Mouse (Mus musculus): ENCODE results near the gene Ffar1.
"Not testable (repeated sequence)": the region's sequence is repeated elsewhere in the genome, so short reads cannot be mapped to it uniquely, and the experiment has no call there.

Ffar1 gene

GRCm38 (mm10) chr7:30847386-30847785 lies 14.0 kb downstream of the Ffar1 start:
- DNase-seq: peak; percentile 26

GRCm38 (mm10) chr7:30846505-30847053 lies 14.8 kb downstream of the Ffar1 start:
- no peak for DNase-seq

- DNase-seq: no peak
Measured at GRCm38 (mm10) chr7:30844676-30845297, 16.6 kb downstream of the Ffar1 start.

- no peak for DNase-seq
Measured at GRCm38 (mm10) chr7:30842092-30842491, 19.3 kb downstream of the Ffar1 start.

- DNase-seq: no peak
Measured at GRCm38 (mm10) chr7:30841379-30841778, 20.0 kb downstream of the Ffar1 start.

GRCm38 (mm10) chr7:30840306-30840705 lies 21.1 kb downstream of the Ffar1 start:
- no peak for DNase-seq

- DNase-seq: no peak
Measured at GRCm38 (mm10) chr7:30837277-30837676, 24.1 kb downstream of the Ffar1 start.

GRCm38 (mm10) chr7:30832684-30833083 lies 28.7 kb downstream of the Ffar1 start:
- not testable (repeated sequence) for DNase-seq

- no peak for DNase-seq
Measured at GRCm38 (mm10) chr7:30832261-30832660, 29.1 kb downstream of the Ffar1 start.

GRCm38 (mm10) chr7:30829428-30829827 lies 31.9 kb downstream of the Ffar1 start:
- no peak for DNase-seq

GRCm38 (mm10) chr7:30828871-30829270 lies 32.5 kb downstream of the Ffar1 start:
- not testable (repeated sequence) for DNase-seq

GRCm38 (mm10) chr7:30826660-30827059 lies 34.7 kb downstream of the Ffar1 start:
- DNase-seq: no peak

GRCm38 (mm10) chr7:30824306-30824705 lies 37.1 kb downstream of the Ffar1 start:
- no peak for DNase-seq

- no peak for DNase-seq
Measured at GRCm38 (mm10) chr7:30823675-30824074, 37.7 kb downstream of the Ffar1 start, which contains the start of gene Ffar2. Gene Ffar2 (minus strand): TSS chr7:30823775.

- peak; percentile 42 for DNase-seq
Measured at GRCm38 (mm10) chr7:30821532-30821931, 39.8 kb downstream of the Ffar1 start.

- no peak for DNase-seq
Measured at GRCm38 (mm10) chr7:30820854-30821445, 40.4 kb downstream of the Ffar1 start.

GRCm38 (mm10) chr7:30820131-30820530 lies 41.2 kb downstream of the Ffar1 start:
- no peak for DNase-seq

GRCm38 (mm10) chr7:30812291-30812807 lies 49.0 kb downstream of the Ffar1 start:
- peak; percentile 14 for DNase-seq

- DNase-seq: no peak
Measured at GRCm38 (mm10) chr7:30811757-30812290, 49.5 kb downstream of the Ffar1 start.

- DNase-seq: no peak
Measured at GRCm38 (mm10) chr7:30810319-30810718, 51.0 kb downstream of the Ffar1 start.

Data from kidney, postnatal 14 days (tissue).